Mouse (Mus musculus) neutrophil, adult 5-6 weeks (primary cell): ENCODE measurements around the gene Olfr1307. TPM values are rescaled to one million over a fixed set of nuclear protein-coding genes. Genes with fewer than 3 reads are reported as not detected.

Experiments used
- ATAC-seq: fragments of 151-379, 151-347 bp; 2 replicates; pipeline ENCODE4 v1.8.0; 2017; ENCODE audit warnings: mild to moderate bottlenecking, moderate TSS enrichment; ENCODE audit not compliant: insufficient number of reproducible peaks, poor library complexity, low FRiP score, severe bottlenecking; ENCODE audit errors: extremely low read depth
- total RNA-seq: library from RNA; stranded (forward); fragments of 200-1000 nt; gene quantifications from 2 replicates; pipeline ENCODE4 v1.2.3, GENCODE M21; 2017

The Olfr1307 gene
- under 0.01 and 0.12 TPM in 2 replicates for total RNA-seq

DNA sequence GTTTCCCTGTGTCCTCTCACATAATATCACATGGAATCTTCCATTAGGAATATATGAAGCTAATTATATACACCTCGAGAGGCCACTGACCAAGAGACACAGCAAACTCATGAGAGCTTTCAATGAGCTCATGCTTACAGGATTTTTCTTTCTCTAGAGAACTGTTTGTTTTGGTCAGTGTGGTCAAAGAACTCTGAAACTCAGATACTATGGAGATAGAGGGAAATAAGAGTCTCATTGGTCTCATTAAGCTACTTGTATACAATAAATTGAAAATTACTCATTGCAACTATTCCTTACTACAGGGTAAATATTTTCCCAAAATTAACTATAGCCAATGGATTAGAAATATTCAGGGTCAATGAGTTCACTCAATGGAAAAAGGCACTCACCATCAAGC, at the start of gene Olfr1307:
Gene Olfr1307 (minus strand): TSS at position 101 of the 400 bp plus-strand sequence.
- ATAC-seq = no peak

DNA sequence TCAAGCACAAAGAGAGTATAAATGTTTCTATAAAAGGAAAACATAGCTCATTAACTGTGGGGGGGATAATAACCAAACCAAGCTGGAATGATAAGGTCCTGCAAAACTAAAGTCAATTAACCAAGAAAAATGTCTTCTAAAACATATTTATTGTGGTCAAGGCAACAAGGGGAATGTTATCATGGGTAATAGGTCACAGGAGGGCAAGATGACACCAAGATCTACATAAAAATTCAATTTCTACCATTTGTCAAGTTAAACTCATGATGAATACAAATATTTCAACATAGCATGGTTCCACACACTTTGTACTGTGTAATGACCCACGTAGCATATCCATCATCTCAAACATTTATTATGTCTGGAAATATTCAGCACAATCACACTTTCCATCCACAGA, 40.9 kb upstream of the Olfr1307 start, which contains the start of gene Olfr1309:
Gene Olfr1309 (minus strand): TSS at position 101 of the 400 bp plus-strand sequence.
- no peak for ATAC-seq

DNA sequence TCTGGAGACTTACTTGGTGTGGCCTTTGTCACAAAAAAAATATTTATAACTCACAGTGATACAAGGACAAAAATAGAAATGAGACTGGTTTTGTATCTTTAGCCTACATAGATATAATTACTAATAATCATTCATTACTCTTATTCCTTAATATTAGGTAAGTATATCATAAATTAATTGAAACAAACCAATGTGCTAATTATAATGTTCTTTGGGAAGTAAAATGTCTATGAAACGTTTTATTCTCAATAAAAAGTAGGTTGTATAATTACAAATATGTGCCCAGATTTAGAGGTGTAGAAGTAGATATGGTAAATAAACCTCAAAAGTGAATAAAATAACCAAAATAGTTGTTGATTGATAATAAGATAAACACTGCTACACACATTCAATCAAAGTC, 15.6 kb upstream of the Olfr1307 start, which contains the start of gene Olfr1308:
Gene Olfr1308 (minus strand): TSS at position 101 of the 400 bp plus-strand sequence.
- ATAC-seq = no peak

DNA sequence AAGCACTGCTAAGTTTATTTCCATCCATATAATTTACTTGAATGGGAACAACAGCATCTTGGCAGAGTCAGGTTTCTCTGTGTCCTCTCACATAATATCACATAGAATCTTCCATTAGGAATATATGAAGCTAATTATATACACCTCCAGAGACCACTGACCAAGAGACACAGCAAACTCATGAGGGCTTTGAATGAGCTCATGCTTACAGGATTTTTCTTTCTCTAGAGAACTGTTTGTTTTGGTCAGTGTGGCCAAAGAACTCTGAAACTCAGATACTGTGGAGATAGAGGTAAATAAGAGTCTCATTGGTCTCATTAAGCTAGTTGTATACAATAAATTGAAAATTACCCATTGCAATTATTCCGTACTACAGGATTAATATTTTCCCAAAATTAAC, 33.1 kb downstream of the Olfr1307 start, which contains the start of gene Olfr1306:
Gene Olfr1306 (minus strand): TSS at position 101 of the 400 bp plus-strand sequence.
- ATAC-seq = no peak

Other genes starting within 250 kb of the Olfr1307 start
- gene Olfr1301, start 198.4 kb downstream of the Olfr1307 start, total RNA-seq = not detected in 2 replicates
- gene Olfr1302, start 172.0 kb downstream of the Olfr1307 start, total RNA-seq = 0.25 TPM in 1 of 2 replicates, not detected in the other
- gene Olfr1303, start 129.1 kb downstream of the Olfr1307 start, total RNA-seq = not detected in 2 replicates
- gene Olfr1305, start 72.3 kb downstream of the Olfr1307 start, total RNA-seq = not detected in 2 replicates
- gene Olfr1306, start 33.2 kb downstream of the Olfr1307 start, total RNA-seq = not detected in 2 replicates
- gene Olfr1308, start 15.5 kb upstream of the Olfr1307 start, total RNA-seq = not detected in 2 replicates
- gene Olfr1309, start 40.8 kb upstream of the Olfr1307 start, total RNA-seq = not detected in 2 replicates
- 1.4 TPM in 1 of 2 replicates, not detected in the other for gene Olfr1310, start 63.3 kb upstream of the Olfr1307 start, total RNA-seq
- gene Olfr1311, start 75.0 kb upstream of the Olfr1307 start, total RNA-seq = not detected in 2 replicates
- gene Olfr1312, start 100.8 kb upstream of the Olfr1307 start, total RNA-seq = not detected in 2 replicates
- not detected in 2 replicates for gene Olfr1313, start 128.4 kb upstream of the Olfr1307 start, total RNA-seq
- gene Olfr1314, start 147.3 kb upstream of the Olfr1307 start, total RNA-seq = not detected in 2 replicates
- gene Olfr1315-ps1, start 166.0 kb upstream of the Olfr1307 start, total RNA-seq = not detected in 2 replicates
- gene Olfr1316, start 185.5 kb upstream of the Olfr1307 start, total RNA-seq = not detected in 2 replicates
- not detected in 2 replicates for gene Olfr1317, start 190.9 kb upstream of the Olfr1307 start, total RNA-seq
- gene Olfr1318, start 204.8 kb upstream of the Olfr1307 start, total RNA-seq = not detected in 2 replicates